Mouse (Mus musculus) limb, embryonic 11.5 days (tissue): ENCODE data around the gene Sla2. TPM values are rescaled to one million over a fixed set of nuclear protein-coding genes. Genes with fewer than 3 reads are reported as not detected.
"Not testable (repeated sequence)": the region's sequence is repeated elsewhere in the genome, so short reads cannot be mapped to it uniquely, and the experiment has no call there.

Experiments used
- ATAC-seq: fragments of 200-750 bp; cut with Nextera tagmentation; 2 replicates; pipeline ENCODE4 v1.8.0; 2017; ENCODE audit warnings: low read depth; ENCODE audit not compliant: insufficient number of reproducible peaks, low FRiP score, low TSS enrichment
- DNase-seq: peaks from one replicate; pipeline ENCODE4 v3.0.0-alpha.2; 2015; ENCODE audit warnings: low spot score
- H3K27ac ChIP-seq: fragments of 300-500 bp; sonication (generic); replicated peaks from 2 replicates; pipeline ENCODE4 v1.5.1; 2014; ENCODE audit warnings: low read depth, mild to moderate bottlenecking, low read length
- H3K27me3 ChIP-seq: fragments of 300-500 bp; sonication (generic); 2 replicates; pipeline ENCODE4 v1.6.1; 2014; ENCODE audit warnings: mild to moderate bottlenecking, low read length, mixed read lengths; ENCODE audit not compliant: control insufficient read depth, insufficient read depth
- H3K36me3 ChIP-seq: fragments of 300-500 bp; sonication (generic); 2 replicates; pipeline ENCODE4 v1.6.1; 2014; ENCODE audit warnings: mild to moderate bottlenecking, low read length, moderate library complexity, mixed read lengths; ENCODE audit not compliant: control insufficient read depth, insufficient read depth
- H3K4me1 ChIP-seq: fragments of 300-500 bp; sonication (generic); 2 replicates; pipeline ENCODE4 v1.6.1; 2014; ENCODE audit warnings: low read length, mixed read lengths; ENCODE audit not compliant: control insufficient read depth, insufficient read depth
- H3K4me2 ChIP-seq: fragments of 300-500 bp; sonication (generic); 2 replicates; pipeline ENCODE4 v1.6.1; 2014; ENCODE audit warnings: low read depth, mild to moderate bottlenecking, moderate library complexity; ENCODE audit not compliant: severe bottlenecking
- H3K4me3 ChIP-seq: fragments of 300-500 bp; sonication (generic); 2 replicates; pipeline ENCODE4 v1.5.1; 2014; ENCODE audit warnings: low read depth, low read length
- H3K9ac ChIP-seq: fragments of 300-500 bp; sonication (generic); 2 replicates; pipeline ENCODE4 v1.6.1; 2014; ENCODE audit warnings: mild to moderate bottlenecking, low read length
- H3K9me3 ChIP-seq: fragments of 300-500 bp; sonication (generic); 2 replicates; pipeline ENCODE4 v1.6.1; 2016; ENCODE audit warnings: low read length; ENCODE audit not compliant: control insufficient read depth
- WGBS: fragments of 180-500 bp; shearing (Covaris S2); extraction: QIAGEN DNeasy Blood & Tissue Kit; methylation state at CpG from one replicate; pipeline ENCODE4 v1.1.7; 2014; 5-methylcytosine and 5-hydroxymethylcytosine counted together
- polyA plus RNA-seq: library from polyadenylated mRNA; unstranded; fragments of >200 nt; fragmentation: Nextera tagmentation; extraction: Ambion mirVana; gene quantifications from 2 replicates; pipeline ENCODE4 v1.2.1, GENCODE M21; 2014

Sla2 gene
- polyA plus RNA-seq, 1 experiment from 2014 or later: 0.52 TPM

GRCm38 (mm10) chr2:156834336-156834735 is 52.7 kb downstream of the Sla2 start:
- WGBS: 94% methylated on average over 11 of the region's 11 CpGs
- H3K27me3 ChIP-seq: no peaks in the 10 kb centered on the region
- H3K27ac ChIP-seq: no peak overlapping the region
- ATAC-seq: no peak
- 0 out of 2 replicates have a peak, but pooled peaks cover 3% of the 10 kb centered on the region for H3K4me1 ChIP-seq
- no peak overlapping the region for H3K4me3 ChIP-seq
- no peak overlapping the region for H3K4me2 ChIP-seq
- peaks cover 4% of the 10 kb centered on the region; the same call in 1 of the 2 replicates for H3K9me3 ChIP-seq
- no peak overlapping the region for H3K9ac ChIP-seq
- no peak for DNase-seq
- peaks cover 43% of the 10 kb centered on the region for H3K36me3 ChIP-seq

- 83% methylated on average over 6 of the region's 6 CpGs for whole genome bisulfite sequencing
- H3K9ac ChIP-seq, H3K9me3 ChIP-seq, DNase-seq, H3K27me3 ChIP-seq, H3K36me3 ChIP-seq, ATAC-seq, H3K4me2 ChIP-seq, H3K4me1 ChIP-seq, H3K27ac ChIP-seq, H3K4me3 ChIP-seq: not testable (repeated sequence)
These were observed 61.9 kb downstream of the Sla2 start for GRCm38 (mm10) chr2:156825128-156825527.

Other genes starting within 250 kb of the Sla2 start
- gene Myl9, start 111.8 kb downstream of the Sla2 start, polyA plus RNA-seq: 82.0 and 83.8 TPM in 2 replicates
- 99.5 and 100.0 TPM in 2 replicates for gene Tgif2, start 47.2 kb downstream of the Sla2 start, polyA plus RNA-seq
- gene 4930518I15Rik, start 29.2 kb downstream of the Sla2 start, polyA plus RNA-seq: 6.3 and 8.0 TPM in 2 replicates
- gene Rab5if, start 24.1 kb downstream of the Sla2 start, polyA plus RNA-seq: 190 and 202 TPM in 2 replicates
- gene Ndrg3, start 104.9 kb upstream of the Sla2 start, polyA plus RNA-seq: 40.3 and 40.7 TPM in 2 replicates
- 55.5 and 57.0 TPM in 2 replicates for gene Dsn1, start 120.0 kb upstream of the Sla2 start, polyA plus RNA-seq
- 5.7 and 7.0 TPM in 2 replicates for gene Soga1, start 192.1 kb upstream of the Sla2 start, polyA plus RNA-seq
- not detected in 2 replicates for gene Tldc2, start 199.9 kb upstream of the Sla2 start, polyA plus RNA-seq
- gene Samhd1, start 248.1 kb upstream of the Sla2 start, polyA plus RNA-seq: 27.5 and 27.9 TPM in 2 replicates